Mouse (Mus musculus) CH12.LX (cell line): Measurements from ENCODE around the gene Kalrn.

ENCODE experiments used
- BHLHE40 ChIP-seq: IDR thresholded peaks from 2 replicates; pipeline ENCODE4 v1.6.1; 2011; ENCODE audit warnings: mild to moderate bottlenecking, low read depth, low read length, improper control_type of control experiment
- CTCF ChIP-seq, 2 experiments: IDR thresholded peaks in 1 of 2; conservative IDR thresholded peaks in 1 of 2; 2 replicates each; pipeline ENCODE4 v1.5.1; 2011 to 2012; ENCODE audit warnings: low read depth in 2 of 2, low read length in 2 of 2, improper control_type of control experiment in 1 of 2, inconsistent platforms in 1 of 2, mild to moderate bottlenecking in 1 of 2, moderate library complexity in 1 of 2
- EP300 ChIP-seq: IDR thresholded peaks from 2 replicates; pipeline ENCODE4 v1.6.1; 2011; ENCODE audit warnings: low read length, improper control_type of control experiment
- ETS1 ChIP-seq: conservative IDR thresholded peaks from 2 replicates; pipeline ENCODE4 v1.6.1; 2012; ENCODE audit warnings: low read depth, mild to moderate bottlenecking, inconsistent platforms, low read length, improper control_type of control experiment, moderate library complexity
- MAFK ChIP-seq: IDR thresholded peaks from 2 replicates; pipeline ENCODE4 v1.6.1; 2011; ENCODE audit warnings: low read length, improper control_type of control experiment; ENCODE audit not compliant: insufficient replicate concordance
- MYC ChIP-seq: IDR thresholded peaks from 2 replicates; pipeline ENCODE4 v1.6.1; 2011; ENCODE audit warnings: low read depth, mild to moderate bottlenecking, improper control_type of control experiment, low read length
- POLR2A ChIP-seq: IDR thresholded peaks from 2 replicates; pipeline ENCODE4 v1.6.1; 2011; ENCODE audit warnings: low read depth, mild to moderate bottlenecking, improper control_type of control experiment, low read length

GRCm38 (mm10) chr16:34154903-34155302, 418.4 kb downstream of the Kalrn start:
- TF ChIP-seq BHLHE40, result no peak
- TF ChIP-seq MYC, result no peak
- TF ChIP-seq MAFK, result no peak
- TF ChIP-seq CTCF (conservative IDR thresholded peaks at IDR 0.05 in 1 of 2, IDR thresholded peaks at IDR 0.05 in 1 of 2; ENCODE audit: low read depth in 2 of 2, low read length in 2 of 2), result no peak
- no peak for TF ChIP-seq ETS1
- TF ChIP-seq POLR2A, result no peak
- no peak for TF ChIP-seq EP300
